Mouse (Mus musculus): Measurements from ENCODE around the gene Dph2. TPM values are rescaled to one million over a fixed set of nuclear protein-coding genes. Genes with fewer than 3 reads are reported as not detected.
A peak's percentile ranks its signal among the peaks of the same experiment; 100 is the strongest.

Gene Dph2
- polyA plus RNA-seq, 1 experiment from 2014 or later: 18.3 TPM

DNA sequence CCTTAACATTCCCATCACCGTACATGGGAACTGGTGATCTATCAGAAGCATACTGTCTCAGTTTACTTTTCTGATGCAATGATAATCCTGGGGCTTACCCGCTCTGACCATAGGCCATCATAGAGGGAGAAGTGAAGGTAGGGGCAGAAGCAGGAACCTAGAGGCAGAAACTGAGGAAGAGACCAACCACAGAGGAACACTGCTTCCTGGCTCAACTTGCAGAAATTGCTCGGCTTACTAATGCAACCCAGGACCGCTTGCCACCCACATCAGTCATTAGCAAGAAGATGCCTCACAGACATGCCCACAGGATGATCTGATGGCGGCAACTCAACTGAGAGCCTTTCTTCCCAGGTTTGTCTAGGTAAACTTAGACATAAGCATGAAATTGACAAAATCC, 26.9 kb upstream of the Dph2 start:
- WGBS: 86% methylated on average over 5 of the region's 5 CpGs
- peaks cover 5% of the 10 kb centered on the region for H3K27me3 ChIP-seq
- no peak overlapping the region for H3K9ac ChIP-seq (replicated peaks)
- no peaks in the 10 kb centered on the region for H3K9me3 ChIP-seq
- H3K4me2 ChIP-seq: no peak overlapping the region
- ATAC-seq (ENCODE audit: insufficient number of reproducible peaks, insufficient read depth, low FRiP score, low TSS enrichment, low read depth): no peak
- H3K36me3 ChIP-seq: no peaks in the 10 kb centered on the region
- peaks cover 15% of the 10 kb centered on the region for H3K4me1 ChIP-seq (replicated peaks)
- no peak overlapping the region for H3K4me3 ChIP-seq (replicated peaks)
- H3K27ac ChIP-seq: no peak overlapping the region

DNA sequence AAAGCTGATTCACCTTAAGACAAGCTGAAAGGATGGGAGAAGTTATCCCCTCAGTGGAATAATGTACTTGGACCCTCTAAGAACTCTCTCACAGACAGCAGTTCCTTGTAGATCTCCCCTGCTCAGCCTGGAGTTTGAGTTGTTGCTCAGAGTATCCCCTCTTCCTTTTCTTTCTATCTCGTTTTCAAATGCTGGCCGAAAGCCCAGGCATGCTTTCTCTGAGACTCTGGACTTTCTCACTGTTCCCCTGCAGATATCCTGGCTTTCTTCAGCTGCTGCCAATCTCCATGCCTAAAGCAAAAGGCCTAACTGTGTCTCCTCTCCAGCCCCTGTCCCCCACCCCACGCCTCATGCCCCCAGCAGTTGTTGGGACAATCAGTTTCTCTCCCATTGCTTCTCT, 26.4 kb upstream of the Dph2 start:
- H3K36me3 ChIP-seq: no peaks in the 10 kb centered on the region
- peaks cover 5% of the 10 kb centered on the region for H3K27me3 ChIP-seq
- peaks cover 20% of the 10 kb centered on the region for H3K4me1 ChIP-seq (replicated peaks)
- no peak overlapping the region for H3K27ac ChIP-seq
- no peak overlapping the region for H3K4me2 ChIP-seq
- 77% methylated on average over 3 of the region's 3 CpGs for WGBS
- no peak overlapping the region for H3K4me3 ChIP-seq (replicated peaks)
- H3K9ac ChIP-seq (replicated peaks): no peak overlapping the region
- ATAC-seq (ENCODE audit: insufficient number of reproducible peaks, insufficient read depth, low FRiP score, low TSS enrichment, low read depth): no peak
- no peaks in the 10 kb centered on the region for H3K9me3 ChIP-seq

DNA sequence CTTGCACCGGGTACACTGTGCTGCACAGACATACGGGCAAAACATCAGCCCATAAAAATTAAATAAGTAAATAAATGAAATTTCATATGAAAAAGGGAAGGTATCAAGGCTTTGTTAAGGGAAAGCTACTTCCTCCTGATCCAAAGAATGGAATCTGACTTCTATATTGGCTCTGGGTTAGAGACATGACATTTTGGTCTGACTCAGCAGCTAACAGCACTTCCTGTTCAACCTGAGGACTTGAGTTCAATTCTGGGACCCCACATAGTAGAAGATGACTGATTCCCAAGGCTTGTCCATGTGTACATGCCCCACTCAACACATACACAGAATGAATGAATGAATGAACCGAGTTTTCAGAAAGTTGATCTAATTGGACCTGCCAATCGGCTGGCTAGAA, 26.0 kb upstream of the Dph2 start:
- Histone ChIP-seq H3K27me3 (peaks cover 5% of the 10 kb centered on the region), H3K4me2 (no peak overlapping the region), H3K4me1 (replicated peaks) (peaks cover 24% of the 10 kb centered on the region), H3K36me3 (no peaks in the 10 kb centered on the region), H3K9ac (replicated peaks) (no peak overlapping the region), H3K27ac (no peak overlapping the region), H3K4me3 (replicated peaks) (no peak overlapping the region), H3K9me3 (no peaks in the 10 kb centered on the region)
- WGBS: 89% methylated on average over 4 of the region's 4 CpGs
- ATAC-seq (ENCODE audit: insufficient number of reproducible peaks, insufficient read depth, low FRiP score, low TSS enrichment, low read depth): no peak

DNA sequence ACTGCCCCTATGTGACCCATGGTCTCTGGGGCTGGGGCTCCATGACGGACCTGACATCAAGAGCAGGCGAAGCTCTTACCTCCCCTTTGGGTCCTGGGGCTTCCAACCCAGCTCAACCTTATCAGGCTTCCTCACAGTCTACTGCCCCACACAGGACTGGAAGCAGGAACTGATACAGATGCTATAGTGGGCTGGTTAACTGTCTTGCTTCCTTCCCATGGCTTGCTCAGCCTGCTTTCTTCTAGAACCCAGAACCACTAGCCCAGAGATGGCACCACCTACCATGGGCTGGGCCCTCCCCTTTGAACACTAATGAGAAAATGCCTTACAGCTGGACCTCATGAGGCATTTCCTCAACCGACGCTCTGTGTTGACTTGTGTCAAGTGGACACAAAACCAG, 25.6 kb upstream of the Dph2 start:
- Histone ChIP-seq H3K36me3 (peaks cover 2% of the 10 kb centered on the region), H3K9me3 (no peaks in the 10 kb centered on the region), H3K4me1 (replicated peaks) (peaks cover 29% of the 10 kb centered on the region), H3K27ac (no peak overlapping the region), H3K27me3 (peaks cover 5% of the 10 kb centered on the region), H3K4me2 (no peak overlapping the region), H3K9ac (replicated peaks) (no peak overlapping the region), H3K4me3 (replicated peaks) (no peak overlapping the region)
- no peak for ATAC-seq (ENCODE audit: insufficient number of reproducible peaks, insufficient read depth, low FRiP score, low TSS enrichment, low read depth)
- WGBS: 82% methylated on average over 4 of the region's 4 CpGs

DNA sequence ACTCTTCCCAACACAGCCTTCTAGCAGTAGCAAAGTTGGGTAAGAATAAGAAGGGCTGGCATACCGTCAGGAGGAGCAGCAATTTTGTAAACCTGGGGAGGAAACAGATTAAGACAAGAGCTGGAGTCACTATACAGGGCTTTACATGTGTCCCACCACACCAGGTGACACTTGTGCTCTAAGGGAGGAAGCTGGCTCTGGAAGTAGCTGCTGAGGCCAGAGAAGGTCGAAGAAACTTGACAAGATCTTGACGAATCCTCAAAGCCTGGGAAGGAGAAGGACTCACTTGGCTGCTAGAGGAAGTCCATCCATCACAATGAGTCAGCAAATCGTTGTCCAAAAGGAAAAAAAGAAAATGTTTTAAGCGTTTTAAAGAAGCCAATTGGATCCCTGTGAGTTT, 24.6 kb upstream of the Dph2 start:
- Histone ChIP-seq H3K9me3 (no peaks in the 10 kb centered on the region), H3K9ac (replicated peaks) (no peak overlapping the region), H3K4me1 (replicated peaks) (peaks cover 30% of the 10 kb centered on the region), H3K4me2 (peak overlapping the region; percentile 100; the same call in 1 of the 2 replicates), H3K36me3 (peaks cover 12% of the 10 kb centered on the region), H3K27ac (no peak overlapping the region), H3K27me3 (no peaks in the 10 kb centered on the region), H3K4me3 (replicated peaks) (peak overlapping the region; percentile 74; the same call in 1 of the 2 replicates)
- 80% methylated on average over 5 of the region's 5 CpGs for WGBS
- no peak for ATAC-seq (ENCODE audit: insufficient number of reproducible peaks, insufficient read depth, low FRiP score, low TSS enrichment, low read depth)

DNA sequence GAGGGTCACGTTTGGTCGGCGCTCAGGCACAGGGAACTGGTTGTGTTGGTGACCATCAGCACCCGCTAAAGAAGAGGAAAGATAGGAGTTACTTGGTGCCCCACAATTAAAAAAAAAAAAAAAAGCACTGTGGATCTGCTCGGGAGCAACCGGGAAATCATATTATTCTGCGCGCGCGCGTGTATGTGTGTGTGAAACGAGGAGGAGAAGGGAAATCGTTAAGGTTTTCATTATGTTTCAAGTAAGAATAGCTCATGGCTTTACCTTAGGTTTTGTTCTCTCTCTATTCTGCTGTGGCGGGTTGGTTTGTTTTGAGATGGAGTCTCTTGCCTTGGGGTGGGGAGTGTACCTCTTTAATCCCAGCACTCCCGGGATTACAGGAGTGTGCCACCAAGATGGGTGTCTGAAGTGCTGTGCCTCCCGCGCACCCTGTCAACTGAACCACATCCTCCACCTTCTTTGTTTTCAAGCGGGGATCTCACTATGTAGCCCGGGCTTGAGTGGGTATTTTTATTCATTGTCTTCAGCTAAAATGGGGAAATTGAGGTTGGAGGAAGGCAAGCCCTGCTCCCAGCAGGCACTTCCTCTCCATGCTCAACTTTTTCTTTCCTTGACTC, 23.8 kb upstream of the Dph2 start:
- Histone ChIP-seq H3K4me1 (replicated peaks) (peaks cover 30% of the 10 kb centered on the region), H3K4me3 (replicated peaks) (peak overlapping the region; percentile 74), H3K27ac (0 out of 2 replicates have a peak overlapping the region, but pooled peaks have one; percentile 17), H3K36me3 (peaks cover 20% of the 10 kb centered on the region), H3K9ac (replicated peaks) (peak overlapping the region; percentile 80), H3K9me3 (no peaks in the 10 kb centered on the region), H3K27me3 (no peaks in the 10 kb centered on the region), H3K4me2 (peak overlapping the region; percentile 100)
- 4% methylated on average over 19 of the region's 19 CpGs for WGBS
- ATAC-seq (ENCODE audit: insufficient number of reproducible peaks, insufficient read depth, low FRiP score, low TSS enrichment, low read depth): no peak

DNA sequence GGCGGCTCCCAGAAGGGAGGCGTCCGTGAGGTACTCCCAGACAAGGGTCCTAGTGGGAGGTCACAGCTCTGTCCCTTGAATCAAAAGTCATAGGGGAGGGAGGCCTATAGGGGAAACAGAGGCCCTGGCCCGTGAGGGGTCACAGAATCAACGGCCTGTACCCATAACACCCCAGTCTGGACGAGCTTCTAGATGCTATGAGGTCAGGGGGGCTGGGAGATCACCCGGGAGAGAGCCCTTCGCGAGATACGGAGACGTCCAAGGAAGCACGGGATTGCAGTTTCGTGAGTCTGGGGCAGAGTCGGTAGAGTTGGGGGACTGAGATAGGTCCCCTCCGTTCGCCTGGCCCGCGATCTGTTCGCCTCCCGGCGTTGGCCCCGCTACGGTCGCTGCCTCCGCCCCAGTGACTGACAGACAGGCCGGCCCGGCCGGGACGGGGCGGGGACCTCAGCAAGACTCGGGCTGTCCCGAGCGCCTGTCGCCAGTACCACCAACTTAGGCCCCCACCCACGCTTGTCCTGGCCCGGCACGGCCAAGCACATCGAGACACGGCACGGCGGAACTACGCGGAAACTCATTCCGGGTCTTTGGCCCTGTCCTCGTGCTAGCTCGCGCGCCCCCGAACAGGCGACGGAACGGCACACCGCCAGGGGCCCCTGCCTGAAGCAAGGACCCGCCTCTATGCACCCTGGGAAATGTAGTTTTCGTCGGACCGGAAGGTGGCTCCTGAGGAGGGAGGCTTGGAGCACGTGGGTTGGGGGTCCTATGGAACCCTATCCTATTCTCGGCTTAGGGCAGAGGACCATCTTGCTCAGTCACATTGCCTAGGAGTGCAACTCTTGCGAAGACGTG, 23.0 kb upstream of the Dph2 start, which contains the start of gene Ipo13:
TSS of gene Ipo13 (minus strand) at position 409 of the 852 bp plus-strand sequence.
- H3K4me2 ChIP-seq: peak within 1 kb of the TSS; percentile 100
- peak; percentile 96 for ATAC-seq (ENCODE audit: insufficient number of reproducible peaks, insufficient read depth, low FRiP score, low TSS enrichment, low read depth)
- H3K4me3 ChIP-seq (replicated peaks): peak within 1 kb of the TSS; percentile 74
- H3K4me1 ChIP-seq (replicated peaks): peaks cover 30% of the 10 kb centered on the region
- under 1% methylated on average over 61 of the region's 61 CpGs for WGBS
- H3K9me3 ChIP-seq: no peaks in the 10 kb centered on the region
- H3K9ac ChIP-seq (replicated peaks): peak within 1 kb of the TSS; percentile 80
- H3K27ac ChIP-seq: peak within 1 kb of the TSS; percentile 85
- H3K36me3 ChIP-seq: peaks cover 26% of the 10 kb centered on the region
- no peaks in the 10 kb centered on the region for H3K27me3 ChIP-seq

DNA sequence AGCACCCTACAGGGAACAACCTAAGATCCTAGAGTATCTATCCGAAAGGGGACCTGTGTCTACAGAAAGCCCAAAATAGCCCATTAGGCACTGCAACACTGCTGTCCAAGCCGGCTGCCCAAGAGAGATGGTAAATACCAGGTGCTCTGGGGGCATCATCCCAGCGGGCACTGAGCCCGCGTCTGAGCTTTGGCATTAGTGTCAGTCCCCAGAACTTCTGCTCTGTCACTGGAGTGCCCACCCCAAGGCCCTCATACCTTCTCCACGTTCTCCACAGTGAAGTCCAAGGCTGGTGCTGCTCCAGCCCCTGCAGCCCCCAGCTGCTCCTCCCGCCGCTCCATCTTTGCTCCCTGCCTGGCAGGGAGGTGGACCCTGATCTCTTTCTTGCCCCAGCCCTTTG, 22.2 kb upstream of the Dph2 start:
- no peak overlapping the region for H3K27ac ChIP-seq
- H3K4me2 ChIP-seq: peak overlapping the region; percentile 100
- no peak for ATAC-seq (ENCODE audit: insufficient number of reproducible peaks, insufficient read depth, low FRiP score, low TSS enrichment, low read depth)
- peaks cover 31% of the 10 kb centered on the region for H3K36me3 ChIP-seq
- H3K9ac ChIP-seq (replicated peaks): peak overlapping the region; percentile 80
- WGBS: 19% methylated on average over 8 of the region's 8 CpGs
- no peaks in the 10 kb centered on the region for H3K9me3 ChIP-seq
- peak overlapping the region; percentile 74 for H3K4me3 ChIP-seq (replicated peaks)
- H3K4me1 ChIP-seq (replicated peaks): peaks cover 31% of the 10 kb centered on the region
- no peaks in the 10 kb centered on the region for H3K27me3 ChIP-seq

DNA sequence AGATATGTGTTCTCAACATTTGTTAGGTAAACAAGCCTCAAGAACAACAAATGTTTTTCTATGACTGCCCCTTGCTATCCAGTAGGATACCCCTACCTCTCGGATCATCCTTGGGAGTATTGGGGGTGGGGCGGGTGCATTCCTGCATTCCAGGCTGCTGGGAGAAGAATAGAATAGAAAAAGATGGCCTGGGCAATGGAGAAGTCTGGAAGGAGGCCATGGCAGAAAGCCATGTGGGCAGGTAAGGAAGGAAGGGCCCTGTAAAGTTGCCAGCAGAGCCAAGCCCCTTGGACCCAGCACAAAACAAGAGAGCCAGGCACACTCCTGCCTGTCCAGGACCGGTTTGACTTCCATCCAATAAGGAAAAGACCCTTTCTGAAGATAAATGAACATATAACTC, 21.6 kb upstream of the Dph2 start:
- ATAC-seq (ENCODE audit: insufficient number of reproducible peaks, insufficient read depth, low FRiP score, low TSS enrichment, low read depth): no peak
- Histone ChIP-seq H3K4me2 (peak overlapping the region; percentile 100), H3K4me3 (replicated peaks) (peak overlapping the region; percentile 74), H3K27me3 (no peaks in the 10 kb centered on the region), H3K9ac (replicated peaks) (peak overlapping the region; percentile 35), H3K36me3 (peaks cover 37% of the 10 kb centered on the region), H3K9me3 (no peaks in the 10 kb centered on the region), H3K27ac (no peak overlapping the region), H3K4me1 (replicated peaks) (peaks cover 34% of the 10 kb centered on the region)
- 66% methylated on average over 3 of the region's 3 CpGs for WGBS

DNA sequence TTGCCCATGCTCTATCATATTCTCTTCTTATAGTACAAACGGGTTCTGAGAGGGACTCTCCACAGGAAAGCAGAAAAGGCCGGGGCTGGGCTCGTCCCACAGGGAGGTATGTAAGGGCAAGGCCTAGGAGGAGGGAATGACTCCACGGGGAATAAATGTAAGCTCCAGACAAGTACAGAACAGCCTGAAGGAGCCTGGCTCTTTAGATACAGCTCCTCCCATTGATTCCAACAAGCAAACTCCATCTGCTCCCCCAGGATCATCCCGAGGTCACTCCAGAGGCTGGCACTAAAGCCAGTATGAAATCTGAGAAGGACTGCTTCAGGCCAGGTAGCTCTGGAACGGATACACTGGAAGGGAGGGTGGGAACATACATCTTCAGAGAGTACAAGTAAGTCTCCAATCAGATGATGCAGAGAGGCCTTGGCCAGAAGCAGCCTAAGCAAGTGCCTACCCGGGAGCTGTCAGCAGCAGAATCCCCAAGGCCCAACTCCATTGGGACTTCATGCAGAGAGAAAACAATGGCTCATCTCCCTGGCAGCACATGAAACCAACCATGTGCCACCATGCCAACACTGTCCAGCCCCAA, 20.9 kb upstream of the Dph2 start:
- H3K4me3 ChIP-seq (replicated peaks): no peak overlapping the region
- H3K9me3 ChIP-seq: no peaks in the 10 kb centered on the region
- H3K36me3 ChIP-seq: peaks cover 44% of the 10 kb centered on the region
- H3K9ac ChIP-seq (replicated peaks): no peak overlapping the region; the same call in 1 of the 2 replicates
- no peaks in the 10 kb centered on the region for H3K27me3 ChIP-seq
- no peak for ATAC-seq (ENCODE audit: insufficient number of reproducible peaks, insufficient read depth, low FRiP score, low TSS enrichment, low read depth)
- H3K4me1 ChIP-seq (replicated peaks): peaks cover 34% of the 10 kb centered on the region
- H3K27ac ChIP-seq: no peak overlapping the region
- 63% methylated on average over 7 of the region's 7 CpGs for whole genome bisulfite sequencing
- H3K4me2 ChIP-seq: peak overlapping the region; percentile 100

DNA sequence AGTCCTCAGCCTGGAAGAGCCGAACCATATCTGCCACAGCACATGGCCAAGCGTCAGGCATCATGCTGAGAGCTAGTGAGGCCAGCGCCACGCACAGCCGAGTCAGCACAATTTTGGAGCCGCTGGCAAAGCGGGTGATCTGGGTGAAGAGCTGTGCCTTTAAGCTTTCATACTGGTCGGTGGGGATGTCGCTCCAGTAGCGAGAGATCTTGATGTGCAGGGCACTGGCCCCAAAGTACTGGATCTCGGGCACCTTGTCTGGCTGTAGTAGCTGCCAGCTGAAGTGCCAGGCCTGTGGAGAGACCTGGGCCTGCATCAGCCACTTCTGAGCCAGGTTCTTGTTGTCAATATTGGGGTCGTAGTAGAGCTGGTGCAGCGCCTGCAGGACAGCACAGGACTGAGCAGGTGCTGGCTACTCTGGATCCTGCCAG, 20.3 kb upstream of the Dph2 start:
- H3K27me3 ChIP-seq: no peaks in the 10 kb centered on the region
- no peak overlapping the region for H3K4me2 ChIP-seq
- H3K9me3 ChIP-seq: no peaks in the 10 kb centered on the region
- no peak overlapping the region for H3K9ac ChIP-seq (replicated peaks)
- peaks cover 47% of the 10 kb centered on the region for H3K36me3 ChIP-seq
- H3K27ac ChIP-seq: no peak overlapping the region
- ATAC-seq (ENCODE audit: insufficient number of reproducible peaks, insufficient read depth, low FRiP score, low TSS enrichment, low read depth): no peak
- H3K4me1 ChIP-seq (replicated peaks): peaks cover 34% of the 10 kb centered on the region
- WGBS: 93% methylated on average over 13 of the region's 13 CpGs
- no peak overlapping the region for H3K4me3 ChIP-seq (replicated peaks)
